Mouse (Mus musculus): Measurements from ENCODE around the gene Sorbs1.

The Sorbs1 gene

GRCm38 (mm10) chr19:40376566-40377281, 136.9 kb downstream of the Sorbs1 start:
- no peak for DNase-seq (ENCODE audit: low read depth, low spot score)

- no peak for DNase-seq (ENCODE audit: low read depth, low spot score)
Measured at GRCm38 (mm10) chr19:40374720-40375119, 138.9 kb downstream of the Sorbs1 start.

- DNase-seq (ENCODE audit: low read depth, low spot score) = no peak
Measured at GRCm38 (mm10) chr19:40372679-40373078, 140.9 kb downstream of the Sorbs1 start.

GRCm38 (mm10) chr19:40371866-40372265, 141.7 kb downstream of the Sorbs1 start:
- DNase-seq (ENCODE audit: low read depth, low spot score) = no peak

GRCm38 (mm10) chr19:40369852-40370811, 143.4 kb downstream of the Sorbs1 start:
- no peak for DNase-seq (ENCODE audit: low read depth, low spot score)

- no peak for DNase-seq (ENCODE audit: low read depth, low spot score)
Measured at GRCm38 (mm10) chr19:40368517-40368916, 145.1 kb downstream of the Sorbs1 start.

- peak; percentile 42 for DNase-seq (ENCODE audit: low read depth, low spot score)
Measured at GRCm38 (mm10) chr19:40366163-40366941, 147.2 kb downstream of the Sorbs1 start.

- no peak for DNase-seq (ENCODE audit: low read depth, low spot score)
Measured at GRCm38 (mm10) chr19:40365137-40365536, 148.4 kb downstream of the Sorbs1 start.

GRCm38 (mm10) chr19:40363447-40363846, 150.1 kb downstream of the Sorbs1 start:
- DNase-seq (ENCODE audit: low read depth, low spot score) = peak; percentile 38

GRCm38 (mm10) chr19:40362203-40362865, 151.2 kb downstream of the Sorbs1 start:
- no peak for DNase-seq (ENCODE audit: low read depth, low spot score)

GRCm38 (mm10) chr19:40359712-40360394, 153.7 kb downstream of the Sorbs1 start:
- no peak for DNase-seq (ENCODE audit: low read depth, low spot score)

- DNase-seq (ENCODE audit: low read depth, low spot score) = no peak
Measured at GRCm38 (mm10) chr19:40356536-40357522, 156.8 kb downstream of the Sorbs1 start.

- no peak for DNase-seq (ENCODE audit: low read depth, low spot score)
Measured at GRCm38 (mm10) chr19:40355075-40355474, 158.5 kb downstream of the Sorbs1 start.

- no peak for DNase-seq (ENCODE audit: low read depth, low spot score)
Measured at GRCm38 (mm10) chr19:40352006-40352405, 161.6 kb downstream of the Sorbs1 start.

- DNase-seq (ENCODE audit: low read depth, low spot score) = no peak
Measured at GRCm38 (mm10) chr19:40350835-40351234, 162.7 kb downstream of the Sorbs1 start.

- no peak for DNase-seq (ENCODE audit: low read depth, low spot score)
Measured at GRCm38 (mm10) chr19:40349713-40350671, 163.6 kb downstream of the Sorbs1 start.

- no peak for DNase-seq (ENCODE audit: low read depth, low spot score)
Measured at GRCm38 (mm10) chr19:40349281-40349680, 164.3 kb downstream of the Sorbs1 start.

GRCm38 (mm10) chr19:40348652-40349051, 164.9 kb downstream of the Sorbs1 start:
- DNase-seq (ENCODE audit: low read depth, low spot score) = no peak
